ENCODE assay signal across 21 mouse cellular contexts in the genomic region with DNA sequence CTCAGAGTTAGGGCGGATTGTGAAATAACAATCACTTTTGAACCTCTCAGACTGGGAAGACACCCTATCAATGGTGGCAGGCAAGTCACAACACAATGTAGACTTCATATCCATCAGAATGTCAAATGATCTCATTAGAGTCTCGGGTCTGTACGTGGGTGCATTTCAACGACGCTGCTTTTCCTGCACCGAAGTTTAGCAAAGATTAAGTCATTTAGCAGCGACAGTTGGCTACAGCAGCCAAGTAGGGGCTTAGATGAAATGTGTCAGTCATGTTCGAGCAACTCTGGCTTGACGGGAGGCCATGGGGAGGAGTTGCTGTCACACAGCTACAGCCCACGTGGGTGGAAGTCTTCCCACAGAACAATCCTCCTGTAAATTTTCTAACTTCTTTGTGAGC.
"Had no signal": no experiment of that assay in that cellular context is flagged by ENCODE, and none has a peak within 500 bp of the region (broad histone marks: within the 10 kb centered on the region; RNA-seq: fewer than 3 reads in every experiment).

No protein-coding gene starts in this region.

- H3K9ac ChIP-seq: limb, embryonic 13.5 days; liver, embryonic 12.5 days; liver, embryonic 15.5 days; lung, embryonic 15.5 days; neural tube, embryonic 12.5 days; neural tube, embryonic 15.5 days had no signal

- H3K27me3 ChIP-seq: limb, embryonic 13.5 days; liver, embryonic 12.5 days; liver, embryonic 15.5 days; lung, embryonic 15.5 days; neural tube, embryonic 12.5 days; neural tube, embryonic 15.5 days had no signal

- DNase-seq: kidney, adult 2 months; kidney, postnatal 36 days; layer of hippocampus, postnatal 36 days; liver; lung, adult 18-20 months; lung, postnatal 10 days; lung, postnatal 4 days; midbrain, embryonic 14.5 days; right cerebral cortex, adult 18-20 months; thymus, adult 2 months; thymus, postnatal 14 days; thymus, postnatal 4 days had no signal

- H3K4me3 ChIP-seq: limb, embryonic 10.5 days; limb, embryonic 13.5 days; liver, embryonic 12.5 days; liver, embryonic 15.5 days; lung, embryonic 15.5 days; neural tube, embryonic 12.5 days; neural tube, embryonic 15.5 days had no signal

- H3K36me3 ChIP-seq: limb, embryonic 10.5 days; limb, embryonic 13.5 days; liver, embryonic 12.5 days; liver, embryonic 15.5 days; lung, embryonic 15.5 days; neural tube, embryonic 12.5 days; neural tube, embryonic 15.5 days had no signal

- H3K9me3 ChIP-seq: limb, embryonic 10.5 days; limb, embryonic 13.5 days; liver, embryonic 12.5 days; lung, embryonic 15.5 days; neural tube, embryonic 12.5 days; neural tube, embryonic 15.5 days had no signal

- H3K4me1 ChIP-seq: limb, embryonic 10.5 days; limb, embryonic 13.5 days; liver, embryonic 12.5 days; liver, embryonic 15.5 days; lung, embryonic 15.5 days; neural tube, embryonic 12.5 days; neural tube, embryonic 15.5 days had no signal

- H3K4me2 ChIP-seq: limb, embryonic 13.5 days; liver, embryonic 12.5 days; liver, embryonic 15.5 days; lung, embryonic 15.5 days; midbrain, embryonic 11.5 days; neural tube, embryonic 12.5 days; neural tube, embryonic 15.5 days had no signal

- H3K27ac ChIP-seq: kidney, postnatal 0 days; limb, embryonic 10.5 days; limb, embryonic 13.5 days; liver, embryonic 12.5 days; liver, embryonic 15.5 days; lung, embryonic 15.5 days; neural tube, embryonic 12.5 days; neural tube, embryonic 15.5 days had no signal

- ATAC-seq: liver, embryonic 12.5 days had no signal
